11 mouse cellular contexts compared by ENCODE assay signal in the genomic region with DNA sequence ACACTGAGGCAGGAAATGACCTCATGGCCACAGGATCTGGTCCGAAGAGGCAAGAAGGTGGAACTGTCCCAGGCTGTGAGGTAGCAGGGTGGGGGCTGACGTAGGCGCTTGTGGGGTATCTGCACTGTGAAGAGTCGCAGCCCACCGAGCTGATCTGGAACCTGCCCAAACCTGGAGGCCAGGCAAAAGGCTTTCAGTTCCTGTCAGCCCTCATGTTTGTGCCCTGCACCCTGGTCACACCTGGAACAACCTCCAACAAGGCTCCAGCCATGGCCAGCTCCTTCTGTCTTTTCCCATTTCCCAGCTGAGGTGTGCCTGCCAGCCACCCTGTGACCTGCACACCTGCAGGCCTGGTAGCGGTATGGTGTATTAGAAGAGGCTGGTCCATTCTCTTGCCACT. TPM values are rescaled to one million over a fixed set of nuclear protein-coding genes. Genes with fewer than 3 reads are reported as not detected.
DNase-seq lines count a peak whose midpoint lies in the region; ATAC-seq and TF ChIP-seq lines count a peak whose summit lies in the region.
"Had no signal": no experiment of that assay in that cellular context is flagged by ENCODE, and none has a peak within 500 bp of the region (broad histone marks: within the 10 kb centered on the region; RNA-seq: fewer than 3 reads in every experiment).

No protein-coding gene starts in this region.

- H3K27me3 ChIP-seq in midbrain, embryonic 10.5 days (ENCODE audit: low read depth, poor library complexity, severe bottlenecking), result peaks cover 14% of the 10 kb centered on the region
- no peaks in the 10 kb centered on the region for H3K27me3 ChIP-seq in midbrain, embryonic 11.5 days (ENCODE audit: control insufficient read depth, insufficient read depth, low read length)
- H3K27me3 ChIP-seq in liver, embryonic 14.5 days (ENCODE audit: control insufficient read depth, insufficient read depth, low read length), result no peaks in the 10 kb centered on the region
- no peaks in the 10 kb centered on the region for H3K27me3 ChIP-seq in stomach, embryonic 16.5 days (ENCODE audit: control insufficient read depth, insufficient read depth, low read length)
- H3K27me3 ChIP-seq: CH12.LX had no signal

- H3K27ac ChIP-seq in midbrain, embryonic 10.5 days (replicated peaks), result no peak overlapping the region
- no peak overlapping the region for H3K27ac ChIP-seq in midbrain, embryonic 11.5 days (ENCODE audit: low read depth, low read length)
- no peak overlapping the region for H3K27ac ChIP-seq in liver, embryonic 14.5 days
- H3K27ac ChIP-seq in stomach, embryonic 16.5 days (ENCODE audit: low read length), result no peak overlapping the region

- intact Hi-C loops in heart, postnatal 25 days (cut with DNase I), result no loop called here

- peak; percentile 91 for DNase-seq in heart, adult 11 months
- DNase-seq in heart, postnatal 25 days (ENCODE audit: low spot score), result no peak
- DNase-seq in midbrain, embryonic 10.5 days (ENCODE audit: low spot score), result no peak
- no peak for DNase-seq in midbrain, embryonic 11.5 days (ENCODE audit: low spot score, missing footprints)
- no peak for DNase-seq in liver, embryonic 14.5 days (ENCODE audit: low read depth in 3 of 3, low spot score in 3 of 3)
- no peak for DNase-seq in frontal cortex, postnatal 36 days (ENCODE audit: low spot score in 2 of 2)
- DNase-seq: heart, postnatal 36 days; thymus, postnatal 4 days had no signal

- no peaks in the 10 kb centered on the region for H3K9me3 ChIP-seq in midbrain, embryonic 10.5 days (replicated peaks)
- no peaks in the 10 kb centered on the region for H3K9me3 ChIP-seq in midbrain, embryonic 11.5 days (ENCODE audit: control insufficient read depth, low read length)
- no peaks in the 10 kb centered on the region for H3K9me3 ChIP-seq in liver, embryonic 14.5 days (ENCODE audit: control insufficient read depth, low read length)
- no peaks in the 10 kb centered on the region for H3K9me3 ChIP-seq in stomach, embryonic 16.5 days (replicated peaks; ENCODE audit: control insufficient read depth, low read length)

- no peak overlapping the region for H3K4me2 ChIP-seq in midbrain, embryonic 11.5 days
- H3K4me2 ChIP-seq in liver, embryonic 14.5 days (ENCODE audit: low read depth), result peak overlapping the region; percentile 83
- peak overlapping the region; percentile 84 for H3K4me2 ChIP-seq in stomach, embryonic 16.5 days (ENCODE audit: low read depth, low read length)

- peaks cover 52% of the 10 kb centered on the region for H3K36me3 ChIP-seq in midbrain, embryonic 10.5 days
- H3K36me3 ChIP-seq in midbrain, embryonic 11.5 days (ENCODE audit: control insufficient read depth, insufficient read depth, low read length), result peaks cover 19% of the 10 kb centered on the region
- H3K36me3 ChIP-seq in liver, embryonic 14.5 days (replicated peaks; ENCODE audit: control insufficient read depth, insufficient read depth, low read depth), result peaks cover 30% of the 10 kb centered on the region
- peaks cover 22% of the 10 kb centered on the region; the same call in 1 of the 2 replicates for H3K36me3 ChIP-seq in stomach, embryonic 16.5 days (ENCODE audit: control insufficient read depth, insufficient read depth, low read length)

- WGBS in midbrain, embryonic 10.5 days, result 94% methylated on average over 6 of the region's 6 CpGs
- WGBS in midbrain, embryonic 11.5 days, result 96% methylated on average over 6 of the region's 6 CpGs
- WGBS in liver, embryonic 14.5 days (ENCODE audit: insufficient replicate concordance), result 82% methylated on average over 6 of the region's 6 CpGs
- WGBS in stomach, embryonic 16.5 days, result 93% methylated on average over 6 of the region's 6 CpGs

- peaks cover 23% of the 10 kb centered on the region for H3K4me1 ChIP-seq in midbrain, embryonic 10.5 days
- H3K4me1 ChIP-seq in midbrain, embryonic 11.5 days (ENCODE audit: control insufficient read depth, insufficient read depth, low read length), result peaks cover 19% of the 10 kb centered on the region
- H3K4me1 ChIP-seq in liver, embryonic 14.5 days (replicated peaks; ENCODE audit: control insufficient read depth in 2 of 2, insufficient read depth in 2 of 2, low read length in 1 of 2), result peaks cover 6 to 16% of the 10 kb centered on the region in 2 experiments
- peaks cover 19% of the 10 kb centered on the region for H3K4me1 ChIP-seq in stomach, embryonic 16.5 days (ENCODE audit: control insufficient read depth, insufficient read depth, low read length)

- peak overlapping the region; percentile 91; the same call in 1 of the 2 replicates for H3K4me3 ChIP-seq in midbrain, embryonic 10.5 days
- no peak overlapping the region for H3K4me3 ChIP-seq in midbrain, embryonic 11.5 days (ENCODE audit: low read depth, low read length)
- no peak overlapping the region for H3K4me3 ChIP-seq in liver, embryonic 14.5 days (ENCODE audit: insufficient read depth in 1 of 2, low read depth in 2 of 2, low read length in 2 of 2)
- H3K4me3 ChIP-seq in stomach, embryonic 16.5 days (replicated peaks; ENCODE audit: low read length), result peak overlapping the region; percentile 10; the same call in 1 of the 2 replicates

- no peak for ATAC-seq in midbrain, embryonic 11.5 days (ENCODE audit: low FRiP score)
- ATAC-seq in liver, embryonic 14.5 days (ENCODE audit: insufficient read depth), result no peak
- no peak for ATAC-seq in stomach, embryonic 16.5 days (ENCODE audit: insufficient read depth, low FRiP score)
- no peak for ATAC-seq in erythroblast, adult 5-6 weeks (replicated peaks; ENCODE audit: low FRiP score, poor library complexity, severe bottlenecking)

- H3K9ac ChIP-seq in midbrain, embryonic 11.5 days (ENCODE audit: low read length), result no peak overlapping the region
- H3K9ac ChIP-seq in liver, embryonic 14.5 days (replicated peaks), result no peak overlapping the region
- no peak overlapping the region; the same call in 1 of the 2 replicates for H3K9ac ChIP-seq in stomach, embryonic 16.5 days (ENCODE audit: low read length)

- TF ChIP-seq EP300 in liver, embryonic 14.5 days (IDR thresholded peaks at IDR 0.05; ENCODE audit: low read depth), result no peak

- no peak for TF ChIP-seq CTCF in liver, embryonic 14.5 days (IDR thresholded peaks at IDR 0.05; ENCODE audit: low read depth)

RNA-seq across cellular contexts. Expression of a gene that starts 2.3 kb away (rescaled TPM):
- total RNA-seq in heart, postnatal 25 days (2021), result 10 to 100 TPM; 79.3 to 82.9 TPM
- 138 and 149 TPM in 2 replicates for polyA plus RNA-seq in midbrain, embryonic 10.5 days (2016; fragmentation: Nextera tagmentation; extraction: Ambion mirVana)
- 89.4 and 91.0 TPM in 2 replicates for polyA plus RNA-seq in midbrain, embryonic 11.5 days (2014; fragmentation: Nextera tagmentation; extraction: Ambion mirVana)
- polyA plus RNA-seq in liver, embryonic 14.5 days (2012; rRNA removed), result 89.2 and 95.2 TPM in 2 replicates
- polyA plus RNA-seq in liver, embryonic 14.5 days (2014; fragmentation: Nextera tagmentation; extraction: Ambion mirVana), result 53.8 and 59.6 TPM in 2 replicates
- 131 and 154 TPM in 2 replicates for polyA plus RNA-seq in stomach, embryonic 16.5 days (2015; fragmentation: Nextera tagmentation; extraction: Ambion mirVana)
- total RNA-seq in erythroblast, adult 5-6 weeks (2015; ENCODE audit: low replicate concordance), result 12.7 and 21.9 TPM in 2 replicates
- total RNA-seq in erythroblast, adult 5-6 weeks (2017; ENCODE audit: low replicate concordance), result 10.6 and 27.0 TPM in 2 replicates

RNA-seq across cellular contexts. Expression of a gene that starts 10.6 kb away (rescaled TPM):
- under 1 TPM; 0.45 to 0.75 TPM for total RNA-seq in heart, postnatal 25 days (2021)
- polyA plus RNA-seq in midbrain, embryonic 10.5 days (2016; fragmentation: Nextera tagmentation; extraction: Ambion mirVana), result 0.02 TPM in 1 of 2 replicates, not detected in the other
- not detected in 2 replicates for polyA plus RNA-seq in midbrain, embryonic 11.5 days (2014; fragmentation: Nextera tagmentation; extraction: Ambion mirVana)
- 0.01 TPM in 2 replicates for polyA plus RNA-seq in liver, embryonic 14.5 days (2012; rRNA removed)
- polyA plus RNA-seq in liver, embryonic 14.5 days (2014; fragmentation: Nextera tagmentation; extraction: Ambion mirVana), result 0.09 TPM in 1 of 2 replicates, not detected in the other
- polyA plus RNA-seq in stomach, embryonic 16.5 days (2015; fragmentation: Nextera tagmentation; extraction: Ambion mirVana), result 0.99 and 1.1 TPM in 2 replicates
- not detected in 2 replicates for total RNA-seq in erythroblast, adult 5-6 weeks (2015; ENCODE audit: low replicate concordance)
- total RNA-seq in erythroblast, adult 5-6 weeks (2017; ENCODE audit: low replicate concordance), result not detected in 2 replicates
- total RNA-seq: CH12.LX had no signal

RNA-seq across cellular contexts. Expression of a gene that starts 12.5 kb away (rescaled TPM):
- under 1 TPM; 0.39 to 0.53 TPM for total RNA-seq in heart, postnatal 25 days (2021)
- polyA plus RNA-seq in midbrain, embryonic 10.5 days (2016; fragmentation: Nextera tagmentation; extraction: Ambion mirVana), result 4.9 and 5.8 TPM in 2 replicates
- polyA plus RNA-seq in midbrain, embryonic 11.5 days (2014; fragmentation: Nextera tagmentation; extraction: Ambion mirVana), result 6.7 and 8.5 TPM in 2 replicates
- polyA plus RNA-seq in liver, embryonic 14.5 days (2012; rRNA removed), result 2.9 and 4.2 TPM in 2 replicates
- 5.1 and 5.4 TPM in 2 replicates for polyA plus RNA-seq in liver, embryonic 14.5 days (2014; fragmentation: Nextera tagmentation; extraction: Ambion mirVana)
- polyA plus RNA-seq in stomach, embryonic 16.5 days (2015; fragmentation: Nextera tagmentation; extraction: Ambion mirVana), result 12.3 and 14.3 TPM in 2 replicates
- not detected in 2 replicates for total RNA-seq in erythroblast, adult 5-6 weeks (2015; ENCODE audit: low replicate concordance)
- not detected in 2 replicates for total RNA-seq in erythroblast, adult 5-6 weeks (2017; ENCODE audit: low replicate concordance)
- total RNA-seq: CH12.LX had no signal

RNA-seq across cellular contexts. Expression of a gene that starts 36.7 kb away (rescaled TPM):
- 10 to 100 TPM; 21.1 to 22.6 TPM for total RNA-seq in heart, postnatal 25 days (2021)
- 7.5 and 9.7 TPM in 2 replicates for polyA plus RNA-seq in midbrain, embryonic 10.5 days (2016; fragmentation: Nextera tagmentation; extraction: Ambion mirVana)
- polyA plus RNA-seq in midbrain, embryonic 11.5 days (2014; fragmentation: Nextera tagmentation; extraction: Ambion mirVana), result 4.6 and 6.9 TPM in 2 replicates
- polyA plus RNA-seq in liver, embryonic 14.5 days (2012; rRNA removed), result 30.3 and 31.1 TPM in 2 replicates
- 38.8 and 40.8 TPM in 2 replicates for polyA plus RNA-seq in liver, embryonic 14.5 days (2014; fragmentation: Nextera tagmentation; extraction: Ambion mirVana)
- 28.8 and 31.8 TPM in 2 replicates for polyA plus RNA-seq in stomach, embryonic 16.5 days (2015; fragmentation: Nextera tagmentation; extraction: Ambion mirVana)
- total RNA-seq in erythroblast, adult 5-6 weeks (2015; ENCODE audit: low replicate concordance), result 8.1 and 14.4 TPM in 2 replicates
- 9.2 and 12.4 TPM in 2 replicates for total RNA-seq in erythroblast, adult 5-6 weeks (2017; ENCODE audit: low replicate concordance)

RNA-seq across cellular contexts. Expression of a gene that starts 44.7 kb away (rescaled TPM):
- total RNA-seq in heart, postnatal 25 days (2021), result 10 to 100 TPM; 27.6 to 29.7 TPM
- 61.8 and 67.4 TPM in 2 replicates for polyA plus RNA-seq in midbrain, embryonic 10.5 days (2016; fragmentation: Nextera tagmentation; extraction: Ambion mirVana)
- polyA plus RNA-seq in midbrain, embryonic 11.5 days (2014; fragmentation: Nextera tagmentation; extraction: Ambion mirVana), result 28.1 and 30.3 TPM in 2 replicates
- 18.4 and 22.2 TPM in 2 replicates for polyA plus RNA-seq in liver, embryonic 14.5 days (2012; rRNA removed)
- polyA plus RNA-seq in liver, embryonic 14.5 days (2014; fragmentation: Nextera tagmentation; extraction: Ambion mirVana), result 21.3 and 23.2 TPM in 2 replicates
- polyA plus RNA-seq in stomach, embryonic 16.5 days (2015; fragmentation: Nextera tagmentation; extraction: Ambion mirVana), result 245 and 257 TPM in 2 replicates
- total RNA-seq in erythroblast, adult 5-6 weeks (2015; ENCODE audit: low replicate concordance), result 16.9 and 28.8 TPM in 2 replicates
- total RNA-seq in erythroblast, adult 5-6 weeks (2017; ENCODE audit: low replicate concordance), result 6.5 and 8.1 TPM in 2 replicates

Comparison
In these comparisons a context has a peak if more than half of its experiments do, and no peak if none do; other contexts are left out.
1. H3K4me3 ChIP-seq: peak in midbrain, embryonic 10.5 days (single experiment) and stomach, embryonic 16.5 days (single experiment); none in midbrain, embryonic 11.5 days (single experiment) and liver, embryonic 14.5 days (0 of 2).